Mouse (Mus musculus) hindbrain, postnatal 0 days (tissue): ENCODE measurements around the gene Kat8. TPM values are rescaled to one million over a fixed set of nuclear protein-coding genes. Genes with fewer than 3 reads are reported as not detected.

ENCODE experiments used
- ATAC-seq: fragments of 200-750 bp; cut with Nextera tagmentation; 2 replicates; pipeline ENCODE4 v1.8.0; 2017; ENCODE audit warnings: mild to moderate bottlenecking, moderate TSS enrichment, moderate library complexity
- DNase-seq: peaks from one replicate; pipeline ENCODE4 v3.0.0-alpha.2; 2015; ENCODE audit warnings: low spot score
- H3K27ac ChIP-seq: fragments of 300-500 bp; sonication (generic); 2 replicates; pipeline ENCODE4 v1.5.1; 2014; ENCODE audit warnings: mild to moderate bottlenecking
- H3K27me3 ChIP-seq: fragments of 300-500 bp; sonication (generic); 2 replicates; pipeline ENCODE4 v1.6.1; 2014; ENCODE audit warnings: low read length, mixed read lengths; ENCODE audit not compliant: insufficient read depth
- H3K36me3 ChIP-seq: fragments of 300-500 bp; sonication (generic); 2 replicates; pipeline ENCODE4 v1.6.1; 2014; ENCODE audit warnings: low read length, mixed read lengths; ENCODE audit not compliant: insufficient read depth
- H3K4me1 ChIP-seq: fragments of 300-500 bp; sonication (generic); 2 replicates; pipeline ENCODE4 v1.6.1; 2014; ENCODE audit warnings: antibody characterized with exemption, low read length, mixed read lengths; ENCODE audit not compliant: insufficient read depth
- H3K4me2 ChIP-seq: fragments of 300-500 bp; sonication (generic); 2 replicates; pipeline ENCODE4 v1.6.1; 2014; ENCODE audit warnings: low read depth, mild to moderate bottlenecking, low read length, moderate library complexity, mixed read lengths
- H3K4me3 ChIP-seq: fragments of 300-500 bp; sonication (generic); 2 replicates; pipeline ENCODE4 v1.5.1; 2014; ENCODE audit warnings: low read length
- H3K9ac ChIP-seq: fragments of 300-500 bp; sonication (generic); replicated peaks from 2 replicates; pipeline ENCODE4 v1.6.1; 2014; ENCODE audit warnings: mild to moderate bottlenecking, low read length, moderate library complexity, mixed read lengths
- H3K9me3 ChIP-seq: fragments of 300-500 bp; sonication (generic); 2 replicates; pipeline ENCODE4 v1.6.1; 2016; ENCODE audit warnings: low read length, mixed read lengths
- CTCF ChIP-seq: IDR thresholded peaks from 2 replicates; pipeline ENCODE4 v1.5.1; 2016; ENCODE audit warnings: antibody characterized with exemption, control low read depth, low read depth
- WGBS: fragments of 180-500 bp; shearing (Covaris S2); extraction: QIAGEN DNeasy Blood & Tissue Kit; methylation state at CpG from one replicate; pipeline ENCODE4 v1.1.7; 2014; 5-methylcytosine and 5-hydroxymethylcytosine counted together
- polyA plus RNA-seq: library from polyadenylated mRNA; unstranded; fragments of >200 nt; fragmentation: Nextera tagmentation; extraction: Ambion mirVana; gene quantifications from 2 replicates; pipeline ENCODE4 v1.2.1, GENCODE M21; 2015
- total RNA-seq: library from RNA; depleted of rRNA; stranded (reverse); fragments of >200 nt; gene quantifications from 2 replicates; pipeline ENCODE4 v1.2.3, GENCODE M21; 2014; rRNA removed

Kat8 gene
- total and polyA plus RNA-seq, 2 experiments from 2014 or later = 30.1 to 33.5 TPM

DNA sequence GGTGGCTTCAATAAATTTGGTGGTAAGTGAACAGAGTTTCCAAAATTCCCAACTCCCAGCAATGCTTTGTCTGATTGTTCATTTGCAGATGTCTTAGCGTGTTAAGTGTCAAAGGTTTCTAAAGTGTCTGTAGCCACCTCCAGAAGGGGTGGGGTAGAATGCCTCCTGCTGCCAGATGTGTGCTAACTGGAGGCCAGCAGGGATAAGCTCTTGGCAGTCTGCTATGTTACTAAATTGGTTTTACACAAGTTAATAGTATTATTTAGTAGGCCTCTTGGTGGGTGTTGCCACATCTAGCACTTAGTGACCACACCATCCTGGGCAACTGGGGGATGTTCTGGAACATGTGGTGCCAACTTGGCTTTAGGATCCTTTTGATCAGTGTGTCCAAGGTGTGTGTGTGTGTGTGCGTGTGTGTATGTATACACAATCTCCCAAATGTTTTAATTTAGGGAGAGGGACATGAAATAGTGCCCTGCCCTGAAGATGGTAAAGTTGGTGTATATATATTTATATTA lies 62.2 kb downstream of the Kat8 start:
- WGBS = 89% methylated on average over 2 of the region's 2 CpGs

More for the DNA sequence above, 62.2 kb downstream of the Kat8 start:
- H3K4me2 ChIP-seq = no peak overlapping the region
- H3K27ac ChIP-seq = no peak overlapping the region
- no peaks in the 10 kb centered on the region for H3K9me3 ChIP-seq
- no peak for TF ChIP-seq CTCF
- no peak for ATAC-seq
- DNase-seq = no peak
- no peaks in the 10 kb centered on the region for H3K27me3 ChIP-seq
- H3K4me1 ChIP-seq = peaks cover 2% of the 10 kb centered on the region; the same call in 1 of the 2 replicates
- H3K9ac ChIP-seq = no peak overlapping the region
- peaks cover 71% of the 10 kb centered on the region for H3K36me3 ChIP-seq
- no peak overlapping the region for H3K4me3 ChIP-seq

Other genes starting within 250 kb of the Kat8 start
- gene Bcl7c, start 203.6 kb upstream of the Kat8 start, total RNA-seq = 86.8 and 105 TPM in 2 replicates
- gene Bcl7c, start 203.6 kb upstream of the Kat8 start, polyA plus RNA-seq = 48.8 and 50.9 TPM in 2 replicates
- gene Ctf1, start 199.8 kb upstream of the Kat8 start, total RNA-seq = 9.0 and 10.7 TPM in 2 replicates
- gene Ctf1, start 199.8 kb upstream of the Kat8 start, polyA plus RNA-seq = 3.8 and 4.0 TPM in 2 replicates
- not detected in 2 replicates for gene Ctf2, start 180.3 kb upstream of the Kat8 start, total RNA-seq
- gene Ctf2, start 180.3 kb upstream of the Kat8 start, polyA plus RNA-seq = 0.13 TPM in 1 of 2 replicates, not detected in the other
- gene Fbxl19, start 168.0 kb upstream of the Kat8 start, total RNA-seq = 191 and 192 TPM in 2 replicates
- gene Fbxl19, start 168.0 kb upstream of the Kat8 start, polyA plus RNA-seq = 6.8 and 7.0 TPM in 2 replicates
- gene Orai3, start 142.7 kb upstream of the Kat8 start, total RNA-seq = 20.0 and 35.8 TPM in 2 replicates
- gene Orai3, start 142.7 kb upstream of the Kat8 start, polyA plus RNA-seq = 10.8 and 11.3 TPM in 2 replicates
- gene Setd1a, start 135.8 kb upstream of the Kat8 start, total RNA-seq = 17.8 and 18.2 TPM in 2 replicates
- 10.5 and 16.0 TPM in 2 replicates for gene Setd1a, start 135.8 kb upstream of the Kat8 start, polyA plus RNA-seq
- 0.05 and 2.9 TPM in 2 replicates for gene Gm49388, start 126.9 kb upstream of the Kat8 start, total RNA-seq
- gene Gm49388, start 126.9 kb upstream of the Kat8 start, polyA plus RNA-seq = not detected in 2 replicates
- 11.0 and 12.1 TPM in 2 replicates for gene Hsd3b7, start 111.9 kb upstream of the Kat8 start, total RNA-seq
- 10.3 and 11.3 TPM in 2 replicates for gene Hsd3b7, start 111.9 kb upstream of the Kat8 start, polyA plus RNA-seq
- 4.0 and 9.6 TPM in 2 replicates for gene Stx4a, start 88.2 kb upstream of the Kat8 start, total RNA-seq
- 28.4 and 31.8 TPM in 2 replicates for gene Stx4a, start 88.2 kb upstream of the Kat8 start, polyA plus RNA-seq
- gene Stx1b, start 88.0 kb upstream of the Kat8 start, total RNA-seq = 69.7 and 72.7 TPM in 2 replicates
- 66.6 and 76.3 TPM in 2 replicates for gene Stx1b, start 88.0 kb upstream of the Kat8 start, polyA plus RNA-seq
- 34.6 and 35.0 TPM in 2 replicates for gene Zfp646, start 36.3 kb upstream of the Kat8 start, total RNA-seq
- 3.4 and 4.4 TPM in 2 replicates for gene Zfp646, start 36.3 kb upstream of the Kat8 start, polyA plus RNA-seq
- gene Zfp668, start 35.7 kb upstream of the Kat8 start, total RNA-seq = 25.8 and 26.2 TPM in 2 replicates
- 21.8 and 22.4 TPM in 2 replicates for gene Zfp668, start 35.7 kb upstream of the Kat8 start, polyA plus RNA-seq
- gene Prss53, start 21.5 kb upstream of the Kat8 start, total RNA-seq = 0.72 and 1.8 TPM in 2 replicates
- 1.0 and 1.3 TPM in 2 replicates for gene Prss53, start 21.5 kb upstream of the Kat8 start, polyA plus RNA-seq
- not detected in 2 replicates for gene Gm21974, start 17.1 kb upstream of the Kat8 start, total RNA-seq
- gene Gm21974, start 17.1 kb upstream of the Kat8 start, polyA plus RNA-seq = not detected in 2 replicates
- 37.2 and 43.0 TPM in 2 replicates for gene Vkorc1, start 16.9 kb upstream of the Kat8 start, total RNA-seq
- gene Vkorc1, start 16.9 kb upstream of the Kat8 start, polyA plus RNA-seq = 72.6 and 79.8 TPM in 2 replicates
- gene Bckdk, start 8.4 kb upstream of the Kat8 start, total RNA-seq = 44.3 and 55.0 TPM in 2 replicates
- gene Bckdk, start 8.4 kb upstream of the Kat8 start, polyA plus RNA-seq = 61.5 and 63.5 TPM in 2 replicates
- gene Prss8, start 17.6 kb downstream of the Kat8 start, total RNA-seq = 0.26 and 0.32 TPM in 2 replicates
- 0.35 and 0.44 TPM in 2 replicates for gene Prss8, start 17.6 kb downstream of the Kat8 start, polyA plus RNA-seq
- 17.0 and 19.9 TPM in 2 replicates for gene Prss36, start 34.2 kb downstream of the Kat8 start, total RNA-seq
- gene Prss36, start 34.2 kb downstream of the Kat8 start, polyA plus RNA-seq = 16.5 and 17.3 TPM in 2 replicates
- gene Fus, start 54.9 kb downstream of the Kat8 start, total RNA-seq = 34.4 and 45.0 TPM in 2 replicates
- 281 and 299 TPM in 2 replicates for gene Fus, start 54.9 kb downstream of the Kat8 start, polyA plus RNA-seq
- 12.1 and 12.7 TPM in 2 replicates for gene Pycard, start 81.4 kb downstream of the Kat8 start, total RNA-seq
- 9.3 and 10.7 TPM in 2 replicates for gene Pycard, start 81.4 kb downstream of the Kat8 start, polyA plus RNA-seq
- gene Trim72, start 91.4 kb downstream of the Kat8 start, total RNA-seq = 0.37 and 1.4 TPM in 2 replicates
- gene Trim72, start 91.4 kb downstream of the Kat8 start, polyA plus RNA-seq = not detected in 2 replicates
- gene Itgam, start 150.1 kb downstream of the Kat8 start, total RNA-seq = 2.6 and 3.2 TPM in 2 replicates
- 1.2 and 1.3 TPM in 2 replicates for gene Itgam, start 150.1 kb downstream of the Kat8 start, polyA plus RNA-seq
- gene Gm49368, start 150.2 kb downstream of the Kat8 start, total RNA-seq = not detected in 2 replicates
- gene Gm49368, start 150.2 kb downstream of the Kat8 start, polyA plus RNA-seq = not detected in 2 replicates
- gene Itgax, start 217.0 kb downstream of the Kat8 start, total RNA-seq = 0.58 and 0.68 TPM in 2 replicates
- not detected in 2 replicates for gene Itgax, start 217.0 kb downstream of the Kat8 start, polyA plus RNA-seq
- 0.25 TPM in 1 of 2 replicates, not detected in the other for gene Itgad, start 241.9 kb downstream of the Kat8 start, total RNA-seq
- gene Itgad, start 241.9 kb downstream of the Kat8 start, polyA plus RNA-seq = not detected in 2 replicates